Mouse (Mus musculus): Measurements from ENCODE around the gene Tspo. TPM values are rescaled to one million over a fixed set of nuclear protein-coding genes. Genes with fewer than 3 reads are reported as not detected.

The Tspo gene
- polyA plus RNA-seq, 1 experiment from 2014 or later, result 22.0 TPM

- H3K27ac ChIP-seq (replicated peaks), result no peak overlapping the region
- H3K4me2 ChIP-seq (replicated peaks), result no peak overlapping the region
- ATAC-seq (ENCODE audit: low FRiP score, low read depth), result no peak
- H3K27me3 ChIP-seq, result no peaks in the 10 kb centered on the region
- 89% methylated on average over 2 of the region's 2 CpGs for WGBS
- no peak overlapping the region for H3K4me3 ChIP-seq
- peaks cover 6% of the 10 kb centered on the region; the same call in 1 of the 2 replicates for H3K4me1 ChIP-seq
- peaks cover 61% of the 10 kb centered on the region for H3K36me3 ChIP-seq
- H3K9ac ChIP-seq (replicated peaks), result no peak overlapping the region
- H3K9me3 ChIP-seq, result no peaks in the 10 kb centered on the region
Observed at GRCm38 (mm10) chr15:83550137-83550536, 13.3 kb upstream of the Tspo start.

- H3K9ac ChIP-seq (replicated peaks), result no peak overlapping the region
- ATAC-seq (ENCODE audit: low FRiP score, low read depth), result no peak
- no peak overlapping the region for H3K4me3 ChIP-seq
- no peaks in the 10 kb centered on the region for H3K9me3 ChIP-seq
- H3K4me1 ChIP-seq, result peaks cover 8% of the 10 kb centered on the region; the same call in 1 of the 2 replicates
- no peak overlapping the region for H3K4me2 ChIP-seq (replicated peaks)
- H3K27ac ChIP-seq (replicated peaks), result no peak overlapping the region
- peaks cover 13% of the 10 kb centered on the region; the same call in 1 of the 2 replicates for H3K27me3 ChIP-seq
- peaks cover 24% of the 10 kb centered on the region for H3K36me3 ChIP-seq
Observed at GRCm38 (mm10) chr15:83553831-83554230, 9.6 kb upstream of the Tspo start.

- peak overlapping the region; percentile 74 for H3K4me3 ChIP-seq
- H3K36me3 ChIP-seq, result peaks cover 9% of the 10 kb centered on the region
- H3K27ac ChIP-seq (replicated peaks), result peak overlapping the region; percentile 92
- peak overlapping the region; percentile 95 for H3K9ac ChIP-seq (replicated peaks)
- peaks cover 13% of the 10 kb centered on the region; the same call in 1 of the 2 replicates for H3K27me3 ChIP-seq
- under 1% methylated on average over 74 of the region's 74 CpGs for WGBS
- peak overlapping the region; percentile 76 for H3K4me2 ChIP-seq (replicated peaks)
- peaks cover 8% of the 10 kb centered on the region; the same call in 1 of the 2 replicates for H3K4me1 ChIP-seq
- H3K9me3 ChIP-seq, result no peaks in the 10 kb centered on the region
- ATAC-seq (ENCODE audit: low FRiP score, low read depth), result peak; percentile 88
Observed at GRCm38 (mm10) chr15:83555161-83555974, 8.0 kb upstream of the Tspo start.

- H3K4me3 ChIP-seq, result no peak overlapping the region
- no peak for ATAC-seq (ENCODE audit: low FRiP score, low read depth)
- WGBS, result 69% methylated on average over 5 of the region's 5 CpGs
- peaks cover 40% of the 10 kb centered on the region for H3K27me3 ChIP-seq
- H3K9ac ChIP-seq (replicated peaks), result no peak overlapping the region
- H3K36me3 ChIP-seq, result no peaks in the 10 kb centered on the region
- peaks cover 20% of the 10 kb centered on the region for H3K4me1 ChIP-seq
- no peaks in the 10 kb centered on the region for H3K9me3 ChIP-seq
- H3K4me2 ChIP-seq (replicated peaks), result no peak overlapping the region
- no peak overlapping the region for H3K27ac ChIP-seq (replicated peaks)
Observed at GRCm38 (mm10) chr15:83560941-83561477, 2.4 kb upstream of the Tspo start.

GRCm38 (mm10) chr15:83562626-83563270 is 644 bp upstream of the Tspo start:
- Histone ChIP-seq H3K9me3 (no peaks in the 10 kb centered on the region), H3K4me3 (peak overlapping the region; percentile 42; the same call in 1 of the 2 replicates), H3K9ac (replicated peaks) (no peak overlapping the region), H3K27ac (replicated peaks) (no peak overlapping the region), H3K4me2 (replicated peaks) (peak overlapping the region; percentile 85), H3K36me3 (no peaks in the 10 kb centered on the region), H3K27me3 (peaks cover 38% of the 10 kb centered on the region), H3K4me1 (peaks cover 20% of the 10 kb centered on the region)
- no peak for ATAC-seq (ENCODE audit: low FRiP score, low read depth)
- 30% methylated on average over 15 of the region's 15 CpGs for WGBS

- Histone ChIP-seq H3K9me3 (no peaks in the 10 kb centered on the region), H3K36me3 (no peaks in the 10 kb centered on the region), H3K9ac (replicated peaks) (peak overlapping the region; percentile 51), H3K4me3 (peak overlapping the region; percentile 42), H3K4me2 (replicated peaks) (peak overlapping the region; percentile 85), H3K27me3 (peaks cover 27% of the 10 kb centered on the region), H3K27ac (replicated peaks) (no peak overlapping the region), H3K4me1 (peaks cover 20% of the 10 kb centered on the region)
- 2% methylated on average over 27 of the region's 27 CpGs for WGBS
- 0 out of 2 replicates have a peak, but pooled peaks have one; percentile 23 for ATAC-seq (ENCODE audit: low FRiP score, low read depth)
Observed at GRCm38 (mm10) chr15:83563857-83564651, 662 bp downstream of the Tspo start.

GRCm38 (mm10) chr15:83565434-83565833 is 2.0 kb downstream of the Tspo start:
- no peak overlapping the region for H3K27ac ChIP-seq (replicated peaks)
- 88% methylated on average over 3 of the region's 3 CpGs for WGBS
- H3K4me3 ChIP-seq, result no peak overlapping the region
- no peaks in the 10 kb centered on the region for H3K36me3 ChIP-seq
- no peak overlapping the region for H3K4me2 ChIP-seq (replicated peaks)
- H3K9me3 ChIP-seq, result no peaks in the 10 kb centered on the region
- peaks cover 27% of the 10 kb centered on the region for H3K27me3 ChIP-seq
- peaks cover 20% of the 10 kb centered on the region for H3K4me1 ChIP-seq
- no peak for ATAC-seq (ENCODE audit: low FRiP score, low read depth)
- H3K9ac ChIP-seq (replicated peaks), result no peak overlapping the region

GRCm38 (mm10) chr15:83566006-83566405 is 2.6 kb downstream of the Tspo start:
- Histone ChIP-seq H3K36me3 (no peaks in the 10 kb centered on the region), H3K27me3 (peaks cover 27% of the 10 kb centered on the region), H3K9me3 (no peaks in the 10 kb centered on the region), H3K27ac (replicated peaks) (no peak overlapping the region), H3K4me3 (no peak overlapping the region), H3K4me2 (replicated peaks) (no peak overlapping the region), H3K9ac (replicated peaks) (no peak overlapping the region), H3K4me1 (peaks cover 20% of the 10 kb centered on the region)
- ATAC-seq (ENCODE audit: low FRiP score, low read depth), result no peak
- 73% methylated on average over 5 of the region's 5 CpGs for WGBS

- no peak for ATAC-seq (ENCODE audit: low FRiP score, low read depth)
- no peaks in the 10 kb centered on the region for H3K36me3 ChIP-seq
- H3K4me2 ChIP-seq (replicated peaks), result no peak overlapping the region
- peaks cover 17% of the 10 kb centered on the region for H3K27me3 ChIP-seq
- H3K9me3 ChIP-seq, result no peaks in the 10 kb centered on the region
- peaks cover 19% of the 10 kb centered on the region for H3K4me1 ChIP-seq
- no peak overlapping the region for H3K27ac ChIP-seq (replicated peaks)
- WGBS, result 90% methylated on average over 3 of the region's 3 CpGs
- H3K4me3 ChIP-seq, result no peak overlapping the region
- H3K9ac ChIP-seq (replicated peaks), result no peak overlapping the region
Observed at GRCm38 (mm10) chr15:83567728-83568127, 4.3 kb downstream of the Tspo start.

- Histone ChIP-seq H3K9me3 (no peaks in the 10 kb centered on the region), H3K36me3 (no peaks in the 10 kb centered on the region), H3K27ac (replicated peaks) (no peak overlapping the region), H3K27me3 (peaks cover 9% of the 10 kb centered on the region), H3K4me3 (no peak overlapping the region), H3K4me2 (replicated peaks) (no peak overlapping the region), H3K4me1 (peaks cover 11% of the 10 kb centered on the region), H3K9ac (replicated peaks) (no peak overlapping the region)
- 96% methylated on average over 5 of the region's 5 CpGs for WGBS
- ATAC-seq (ENCODE audit: low FRiP score, low read depth), result no peak
Observed at GRCm38 (mm10) chr15:83568544-83568943, 5.2 kb downstream of the Tspo start.

GRCm38 (mm10) chr15:83569682-83570081 is 6.3 kb downstream of the Tspo start:
- 62% methylated on average over 11 of the region's 11 CpGs for WGBS
- peaks cover 3% of the 10 kb centered on the region for H3K36me3 ChIP-seq
- no peak overlapping the region for H3K4me2 ChIP-seq (replicated peaks)
- no peaks in the 10 kb centered on the region for H3K9me3 ChIP-seq
- H3K9ac ChIP-seq (replicated peaks), result no peak overlapping the region
- no peak for ATAC-seq (ENCODE audit: low FRiP score, low read depth)
- no peaks in the 10 kb centered on the region; the same call in 1 of the 2 replicates for H3K27me3 ChIP-seq
- H3K4me3 ChIP-seq, result no peak overlapping the region
- H3K27ac ChIP-seq (replicated peaks), result no peak overlapping the region
- H3K4me1 ChIP-seq, result no peaks in the 10 kb centered on the region

All from midbrain, embryonic 12.5 days (tissue).